Mouse (Mus musculus): ENCODE results near the gene Gstm4. TPM values are rescaled to one million over a fixed set of nuclear protein-coding genes. Genes with fewer than 3 reads are reported as not detected.

The Gstm4 gene
- polyA plus RNA-seq, 1 experiment from 2014 or later: 16.3 TPM

Other genes starting within 250 kb of the Gstm4 start
- not detected in 2 replicates for gene Eps8l3, start 167.7 kb downstream of the Gstm4 start, polyA plus RNA-seq (2016; fragmentation: Nextera tagmentation; extraction: Ambion mirVana)
- gene Gstm5, start 149.1 kb downstream of the Gstm4 start, polyA plus RNA-seq (2016; fragmentation: Nextera tagmentation; extraction: Ambion mirVana): 217 TPM in 2 replicates
- 37.7 and 38.9 TPM in 2 replicates for gene Gstm7, start 113.1 kb downstream of the Gstm4 start, polyA plus RNA-seq (2016; fragmentation: Nextera tagmentation; extraction: Ambion mirVana)
- gene Gstm6, start 101.1 kb downstream of the Gstm4 start, polyA plus RNA-seq (2016; fragmentation: Nextera tagmentation; extraction: Ambion mirVana): 11.0 and 11.4 TPM in 2 replicates
- not detected in 2 replicates for gene Gstm3, start 75.6 kb downstream of the Gstm4 start, polyA plus RNA-seq (2016; fragmentation: Nextera tagmentation; extraction: Ambion mirVana)
- gene Gstm2, start 58.4 kb downstream of the Gstm4 start, polyA plus RNA-seq (2016; fragmentation: Nextera tagmentation; extraction: Ambion mirVana): 34.0 and 37.4 TPM in 2 replicates
- gene Gstm1, start 26.9 kb downstream of the Gstm4 start, polyA plus RNA-seq (2016; fragmentation: Nextera tagmentation; extraction: Ambion mirVana): 38.3 and 38.9 TPM in 2 replicates
- 51.5 and 51.7 TPM in 2 replicates for gene Ampd2, start 41.8 kb upstream of the Gstm4 start, polyA plus RNA-seq (2016; fragmentation: Nextera tagmentation; extraction: Ambion mirVana)
- gene Gnat2, start 47.9 kb upstream of the Gstm4 start, polyA plus RNA-seq (2016; fragmentation: Nextera tagmentation; extraction: Ambion mirVana): 0.55 and 0.69 TPM in 2 replicates
- gene Gnai3, start 101.3 kb upstream of the Gstm4 start, polyA plus RNA-seq (2016; fragmentation: Nextera tagmentation; extraction: Ambion mirVana): 192 and 199 TPM in 2 replicates
- gene Gpr61, start 110.0 kb upstream of the Gstm4 start, polyA plus RNA-seq (2016; fragmentation: Nextera tagmentation; extraction: Ambion mirVana): 0.05 and 0.10 TPM in 2 replicates
- 4.4 and 5.8 TPM in 2 replicates for gene Amigo1, start 141.4 kb upstream of the Gstm4 start, polyA plus RNA-seq (2016; fragmentation: Nextera tagmentation; extraction: Ambion mirVana)
- 1.7 TPM in 2 replicates for gene Cyb561d1, start 156.3 kb upstream of the Gstm4 start, polyA plus RNA-seq (2016; fragmentation: Nextera tagmentation; extraction: Ambion mirVana)
- gene Atxn7l2, start 166.0 kb upstream of the Gstm4 start, polyA plus RNA-seq (2016; fragmentation: Nextera tagmentation; extraction: Ambion mirVana): 25.2 and 26.0 TPM in 2 replicates
- gene Sypl2, start 181.8 kb upstream of the Gstm4 start, polyA plus RNA-seq (2016; fragmentation: Nextera tagmentation; extraction: Ambion mirVana): 0.64 and 0.87 TPM in 2 replicates
- gene Psma5, start 212.0 kb upstream of the Gstm4 start, polyA plus RNA-seq (2016; fragmentation: Nextera tagmentation; extraction: Ambion mirVana): 297 and 302 TPM in 2 replicates
- gene Sort1, start 239.2 kb upstream of the Gstm4 start, polyA plus RNA-seq (2016; fragmentation: Nextera tagmentation; extraction: Ambion mirVana): 14.7 and 16.2 TPM in 2 replicates

Data from limb, embryonic 12.5 days (tissue).